ENCODE assay signal across 7 mouse cellular contexts in the genomic region with DNA sequence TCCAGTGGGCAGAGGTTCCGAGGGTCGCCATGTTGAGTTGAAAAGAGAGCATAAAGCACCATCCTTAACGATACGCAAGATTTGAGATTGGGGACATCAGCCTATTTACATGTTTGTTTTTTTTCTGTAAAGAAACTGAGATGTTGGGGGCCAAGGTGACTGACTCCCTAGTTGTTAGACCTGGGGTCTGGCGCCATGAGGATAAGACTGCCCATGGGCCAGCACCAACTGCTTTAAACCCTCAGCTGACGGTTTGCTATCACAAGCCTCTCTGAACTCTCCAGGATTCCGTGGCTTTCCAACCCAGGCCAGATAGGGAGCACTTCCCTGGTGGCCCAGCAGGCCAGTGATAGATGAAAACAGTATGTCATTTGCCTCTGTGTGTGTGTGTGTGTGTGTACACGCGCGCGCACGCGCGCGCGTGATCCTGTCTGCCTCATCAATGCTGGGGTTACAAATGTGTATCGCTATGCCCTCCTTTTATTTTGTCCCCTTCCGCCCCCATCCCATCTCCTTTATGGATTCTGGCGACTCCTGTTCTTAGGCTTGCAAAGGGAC. TPM values are rescaled to one million over a fixed set of nuclear protein-coding genes. Genes with fewer than 3 reads are reported as not detected.
DNase-seq lines count a peak whose midpoint lies in the region; ATAC-seq and TF ChIP-seq lines count a peak whose summit lies in the region.

No protein-coding gene starts in this region.

- H3K27ac ChIP-seq in embryonic fibroblast, embryonic 13.5 days (ENCODE audit: insufficient read depth, low read length): peak overlapping the region; percentile 2; the same call in 1 of the 2 replicates
- no peak overlapping the region for H3K27ac ChIP-seq in intestine, postnatal 0 days (ENCODE audit: low read depth, low read length)

- H3K4me1 ChIP-seq in embryonic fibroblast, embryonic 13.5 days (ENCODE audit: control insufficient read depth, insufficient read depth, low read length): 0 out of 2 replicates have a peak, but pooled peaks cover 4% of the 10 kb centered on the region
- 0 out of 2 replicates have a peak, but pooled peaks cover 6% of the 10 kb centered on the region for H3K4me1 ChIP-seq in intestine, postnatal 0 days (replicated peaks; ENCODE audit: control insufficient read depth, insufficient read depth, low read length)

- no peak for TF ChIP-seq CTCF in C2C12 (IDR thresholded peaks at IDR 0.05; ENCODE audit: control insufficient read depth, insufficient read depth, insufficient read length)
- no peak for TF ChIP-seq CTCF in embryonic fibroblast, embryonic 13.5 days (IDR thresholded peaks at IDR 0.05; ENCODE audit: borderline replicate concordance, insufficient read depth, low read length)
- TF ChIP-seq CTCF in intestine, postnatal 0 days (IDR thresholded peaks at IDR 0.05; ENCODE audit: low read depth): no peak

- H3K4me2 ChIP-seq in intestine, postnatal 0 days (replicated peaks; ENCODE audit: low read depth): peak overlapping the region; percentile 89
- H3K4me2 ChIP-seq in myocyte (ENCODE audit: low read depth): peak overlapping the region; percentile 84

- H3K4me3 ChIP-seq in C2C12 (ENCODE audit: insufficient read depth, poor library complexity, severe bottlenecking) (peak overlapping the region; percentile 60), myocyte (peak overlapping the region; percentile 50)
- no peak overlapping the region for H3K4me3 ChIP-seq in embryonic fibroblast, embryonic 13.5 days (ENCODE audit: insufficient read depth, low read length)
- peak overlapping the region; percentile 63 for H3K4me3 ChIP-seq in intestine, postnatal 0 days (ENCODE audit: low read depth, low read length)

- H3K36me3 ChIP-seq in C2C12 (ENCODE audit: control insufficient read depth, insufficient read depth) (peaks cover 8% of the 10 kb centered on the region), myocyte (ENCODE audit: control insufficient read depth, insufficient read depth) (peaks cover 5% of the 10 kb centered on the region)
- H3K36me3 ChIP-seq in intestine, postnatal 0 days (ENCODE audit: control insufficient read depth, insufficient read depth): peaks cover 3% of the 10 kb centered on the region; the same call in 1 of the 2 replicates

- no peak for ATAC-seq in intestine, postnatal 0 days
- no peak for ATAC-seq in inflammation-experienced regulatory T-cells, adult 6 months

- no peaks in the 10 kb centered on the region for H3K9me3 ChIP-seq in intestine, postnatal 0 days (ENCODE audit: control insufficient read depth)

- peaks cover 14% of the 10 kb centered on the region for H3K79me3 ChIP-seq in C2C12 (ENCODE audit: low read depth)

- peak; percentile 33 for DNase-seq in 416B (ENCODE audit: low read depth)
- no peak for DNase-seq in gastrocnemius, postnatal 4 days (ENCODE audit: low spot score in 2 of 2)

- H3ac ChIP-seq in C2C12 (ENCODE audit: control insufficient read depth, insufficient read length, low read depth) (no peak overlapping the region), myocyte (ENCODE audit: control insufficient read depth, insufficient read length) (peak overlapping the region; percentile 73)

- H3K79me2 ChIP-seq in C2C12 (ENCODE audit: control insufficient read depth, insufficient read depth) (peaks cover 41% of the 10 kb centered on the region), myocyte (ENCODE audit: control insufficient read depth, insufficient read depth) (no peaks in the 10 kb centered on the region)

- peak overlapping the region; percentile 54 for H3K9ac ChIP-seq in intestine, postnatal 0 days (ENCODE audit: low read depth, low read length)

- TF ChIP-seq POLR2A in embryonic fibroblast, embryonic 13.5 days (IDR thresholded peaks at IDR 0.05; ENCODE audit: low read depth, low read length): no peak
- no peak for TF ChIP-seq POLR2A in myocyte (IDR thresholded peaks at IDR 0.05; ENCODE audit: insufficient read length, low read depth)

- WGBS in intestine, postnatal 0 days: 55% methylated on average over 19 of the region's 19 CpGs

- H3K27me3 ChIP-seq in C2C12 (ENCODE audit: control insufficient read depth, insufficient read depth, insufficient read length): no peaks in the 10 kb centered on the region
- no peaks in the 10 kb centered on the region for H3K27me3 ChIP-seq in intestine, postnatal 0 days (replicated peaks; ENCODE audit: control insufficient read depth, insufficient read depth, low read length)
- H3K27me3 ChIP-seq in myocyte (ENCODE audit: control insufficient read depth, insufficient read depth, insufficient read length): no peaks in the 10 kb centered on the region

TF ChIP-seq in C2C12, 6 proteins besides CTCF, POLR2A, EP300 and RAD21:
- no peak for TF ChIP-seq FOSL1 (IDR thresholded peaks at IDR 0.05; ENCODE audit: insufficient read depth, low read length, poor library complexity, severe bottlenecking)

TF ChIP-seq in myocyte, 11 proteins besides CTCF, POLR2A, EP300 and RAD21:
- TF ChIP-seq REST (IDR thresholded peaks at IDR 0.05; ENCODE audit: insufficient read depth, insufficient read length) (no peak), MYOG (IDR thresholded peaks at IDR 0.05; ENCODE audit: control insufficient read depth in 1 of 3, insufficient read depth in 1 of 3, insufficient read length in 2 of 3, low read depth in 2 of 3) (no peak), TCF12 (IDR thresholded peaks at IDR 0.05; ENCODE audit: insufficient read depth, poor library complexity, severe bottlenecking) (no peak), CEBPB (IDR thresholded peaks at IDR 0.05; ENCODE audit: insufficient read depth, poor library complexity, severe bottlenecking) (no peak), TCF3 (IDR thresholded peaks at IDR 0.05; ENCODE audit: insufficient read length, low read depth) (no peak), E2F4 (IDR thresholded peaks at IDR 0.05; ENCODE audit: insufficient read depth) (no peak), USF1 (IDR thresholded peaks at IDR 0.05; ENCODE audit: low read depth) (no peak), SRF (IDR thresholded peaks at IDR 0.05; ENCODE audit: control insufficient read depth, insufficient read length, low read depth) (no peak), POLR2AphosphoS2 (IDR thresholded peaks at IDR 0.05; ENCODE audit: insufficient read length, low read depth) (no peak), MAX (IDR thresholded peaks at IDR 0.05; ENCODE audit: low read depth) (no peak), MYOD1 (IDR thresholded peaks at IDR 0.05; ENCODE audit: control insufficient read depth in 1 of 3, insufficient read length in 2 of 3, low read depth in 2 of 3) (no peak)

RNA-seq across cellular contexts. Expression of gene Iqce, which starts 0.5 kb away (rescaled TPM):
- polyA plus RNA-seq in C2C12 (2012; fragmentation: generic; extraction: Trizol): 7.5 TPM
- 25.5 and 27.9 TPM in 2 replicates for polyA plus RNA-seq in embryonic fibroblast, embryonic 13.5 days (2011; ENCODE audit: insufficient read length, low read depth, missing spikeins)
- 5.7 and 7.0 TPM in 2 replicates for polyA plus RNA-seq in intestine, postnatal 0 days (2015; fragmentation: Nextera tagmentation; extraction: Ambion mirVana)
- 4.8 TPM for polyA plus RNA-seq in myocyte (2012; fragmentation: generic; extraction: Trizol)
- 10 to 100 TPM; 14.5 to 15.0 TPM for total RNA-seq in gastrocnemius, postnatal 4 days (2021)
- polyA plus RNA-seq in inflammation-experienced regulatory T-cells, adult 6 months (2017; shearing (Covaris generic)): 10 to 100 TPM; 22.6 to 30.2 (median 27.3) TPM

RNA-seq across cellular contexts. Expression of gene Brat1, which starts 2.1 kb away (rescaled TPM):
- polyA plus RNA-seq in C2C12 (2012; fragmentation: generic; extraction: Trizol): 9.4 TPM
- 10.2 and 12.4 TPM in 2 replicates for polyA plus RNA-seq in embryonic fibroblast, embryonic 13.5 days (2011; ENCODE audit: insufficient read length, low read depth, missing spikeins)
- polyA plus RNA-seq in intestine, postnatal 0 days (2015; fragmentation: Nextera tagmentation; extraction: Ambion mirVana): 7.5 and 8.0 TPM in 2 replicates
- polyA plus RNA-seq in myocyte (2012; fragmentation: generic; extraction: Trizol): 14.2 TPM
- 10 to 100 TPM; 13.9 to 14.2 TPM for total RNA-seq in gastrocnemius, postnatal 4 days (2021)
- polyA plus RNA-seq in inflammation-experienced regulatory T-cells, adult 6 months (2017; shearing (Covaris generic)): 10 to 100 TPM; 14.0 to 14.1 (median 14.1) TPM

RNA-seq across cellular contexts. Expression of gene Amz1, which starts 21.2 kb away (rescaled TPM):
- polyA plus RNA-seq in C2C12 (2012; fragmentation: generic; extraction: Trizol) (0.43 TPM), myocyte (2012; fragmentation: generic; extraction: Trizol) (1.2 TPM)
- 0.44 and 0.65 TPM in 2 replicates for polyA plus RNA-seq in embryonic fibroblast, embryonic 13.5 days (2011; ENCODE audit: insufficient read length, low read depth, missing spikeins)
- polyA plus RNA-seq in intestine, postnatal 0 days (2015; fragmentation: Nextera tagmentation; extraction: Ambion mirVana): 1.2 and 1.3 TPM in 2 replicates
- total RNA-seq in gastrocnemius, postnatal 4 days (2021): under 1 TPM; 0.39 to 0.62 TPM
- under 1 TPM; 0.41 to 0.50 (median 0.44) TPM for polyA plus RNA-seq in inflammation-experienced regulatory T-cells, adult 6 months (2017; shearing (Covaris generic))

RNA-seq across cellular contexts. Expression of gene Ttyh3, which starts 53.9 kb away (rescaled TPM):
- polyA plus RNA-seq in C2C12 (2012; fragmentation: generic; extraction: Trizol): 46.0 TPM
- 79.6 and 95.0 TPM in 2 replicates for polyA plus RNA-seq in embryonic fibroblast, embryonic 13.5 days (2011; ENCODE audit: insufficient read length, low read depth, missing spikeins)
- polyA plus RNA-seq in intestine, postnatal 0 days (2015; fragmentation: Nextera tagmentation; extraction: Ambion mirVana): 21.4 and 23.6 TPM in 2 replicates
- 23.8 TPM for polyA plus RNA-seq in myocyte (2012; fragmentation: generic; extraction: Trizol)
- total RNA-seq in gastrocnemius, postnatal 4 days (2021): 10 to 100 TPM; 66.9 to 68.8 TPM
- 1 to 10 TPM; 2.8 to 4.2 (median 3.7) TPM for polyA plus RNA-seq in inflammation-experienced regulatory T-cells, adult 6 months (2017; shearing (Covaris generic))
